Mouse (Mus musculus): ENCODE measurements around the gene Kcnn1. TPM values are rescaled to one million over a fixed set of nuclear protein-coding genes. Genes with fewer than 3 reads are reported as not detected.

Kcnn1 gene
- polyA plus RNA-seq, 1 experiment from 2014 or later, result 1.1 TPM

- H3K27me3 ChIP-seq (ENCODE audit: control insufficient read depth, insufficient read depth, low read length), result peaks cover 65% of the 10 kb centered on the region
- peaks cover 12% of the 10 kb centered on the region; the same call in 1 of the 2 replicates for H3K4me1 ChIP-seq (ENCODE audit: control insufficient read depth, insufficient read depth, low read length)
- H3K4me3 ChIP-seq (ENCODE audit: low read depth, low read length), result peak overlapping the region; percentile 53
- H3K9ac ChIP-seq (ENCODE audit: low read depth, low read length), result peak overlapping the region; percentile 49; the same call in 1 of the 2 replicates
- WGBS (ENCODE audit: insufficient replicate concordance), result 1% methylated on average over 47 of the region's 47 CpGs
- 0 out of 2 replicates have a peak overlapping the region, but pooled peaks have one; percentile 3 for H3K27ac ChIP-seq (ENCODE audit: low read depth, low read length)
- H3K36me3 ChIP-seq (ENCODE audit: control insufficient read depth, insufficient read depth, low read length), result no peaks in the 10 kb centered on the region
- ATAC-seq (replicated peaks; ENCODE audit: insufficient number of reproducible peaks, low FRiP score, low TSS enrichment), result peak; percentile 27; the same call in 1 of the 2 replicates
- H3K4me2 ChIP-seq, result peak overlapping the region; percentile 78
- no peaks in the 10 kb centered on the region for H3K9me3 ChIP-seq (replicated peaks; ENCODE audit: control insufficient read depth, low read length)
These were observed 59.1 kb downstream of the Kcnn1 start for GRCm38 (mm10) chr8:70803761-70804480.

- WGBS (ENCODE audit: insufficient replicate concordance), result 58% methylated on average over 11 of the region's 11 CpGs
- H3K4me2 ChIP-seq, result peak overlapping the region; percentile 78; the same call in 1 of the 2 replicates
These were observed 60.1 kb downstream of the Kcnn1 start for GRCm38 (mm10) chr8:70802786-70803510.

GRCm38 (mm10) chr8:70801830-70802229, 61.2 kb downstream of the Kcnn1 start:
- Histone ChIP-seq H3K27ac (ENCODE audit: low read depth, low read length) (no peak overlapping the region), H3K4me1 (ENCODE audit: control insufficient read depth, insufficient read depth, low read length) (peaks cover 14% of the 10 kb centered on the region; the same call in 1 of the 2 replicates), H3K9ac (ENCODE audit: low read depth, low read length) (no peak overlapping the region), H3K9me3 (replicated peaks; ENCODE audit: control insufficient read depth, low read length) (no peaks in the 10 kb centered on the region), H3K4me2 (no peak overlapping the region), H3K27me3 (ENCODE audit: control insufficient read depth, insufficient read depth, low read length) (peaks cover 73% of the 10 kb centered on the region), H3K36me3 (ENCODE audit: control insufficient read depth, insufficient read depth, low read length) (no peaks in the 10 kb centered on the region), H3K4me3 (ENCODE audit: low read depth, low read length) (no peak overlapping the region)
- WGBS (ENCODE audit: insufficient replicate concordance), result 68% methylated on average over 1 of the region's 1 CpGs
- no peak for ATAC-seq (replicated peaks; ENCODE audit: insufficient number of reproducible peaks, low FRiP score, low TSS enrichment)

More at GRCm38 (mm10) chr8:70802786-70803510, 60.1 kb downstream of the Kcnn1 start:
- peaks cover 72% of the 10 kb centered on the region for H3K27me3 ChIP-seq (ENCODE audit: control insufficient read depth, insufficient read depth, low read length)
- no peak overlapping the region; the same call in 1 of the 2 replicates for H3K4me3 ChIP-seq (ENCODE audit: low read depth, low read length)
- H3K27ac ChIP-seq (ENCODE audit: low read depth, low read length), result no peak overlapping the region
- peaks cover 14% of the 10 kb centered on the region; the same call in 1 of the 2 replicates for H3K4me1 ChIP-seq (ENCODE audit: control insufficient read depth, insufficient read depth, low read length)
- H3K36me3 ChIP-seq (ENCODE audit: control insufficient read depth, insufficient read depth, low read length), result no peaks in the 10 kb centered on the region
- no peak for ATAC-seq (replicated peaks; ENCODE audit: insufficient number of reproducible peaks, low FRiP score, low TSS enrichment)
- H3K9ac ChIP-seq (ENCODE audit: low read depth, low read length), result no peak overlapping the region
- no peaks in the 10 kb centered on the region for H3K9me3 ChIP-seq (replicated peaks; ENCODE audit: control insufficient read depth, low read length)

GRCm38 (mm10) chr8:70801156-70801555, 61.9 kb downstream of the Kcnn1 start:
- Histone ChIP-seq H3K4me2 (no peak overlapping the region), H3K9me3 (replicated peaks; ENCODE audit: control insufficient read depth, low read length) (no peaks in the 10 kb centered on the region), H3K4me1 (ENCODE audit: control insufficient read depth, insufficient read depth, low read length) (peaks cover 14% of the 10 kb centered on the region; the same call in 1 of the 2 replicates), H3K27me3 (ENCODE audit: control insufficient read depth, insufficient read depth, low read length) (peaks cover 74% of the 10 kb centered on the region), H3K9ac (ENCODE audit: low read depth, low read length) (no peak overlapping the region), H3K4me3 (ENCODE audit: low read depth, low read length) (no peak overlapping the region), H3K27ac (ENCODE audit: low read depth, low read length) (no peak overlapping the region), H3K36me3 (ENCODE audit: control insufficient read depth, insufficient read depth, low read length) (no peaks in the 10 kb centered on the region)
- no peak for ATAC-seq (replicated peaks; ENCODE audit: insufficient number of reproducible peaks, low FRiP score, low TSS enrichment)
- WGBS (ENCODE audit: insufficient replicate concordance), result 20% methylated on average over 15 of the region's 15 CpGs

- Histone ChIP-seq H3K9me3 (replicated peaks; ENCODE audit: control insufficient read depth, low read length) (no peaks in the 10 kb centered on the region), H3K9ac (ENCODE audit: low read depth, low read length) (no peak overlapping the region), H3K4me3 (ENCODE audit: low read depth, low read length) (no peak overlapping the region), H3K27ac (ENCODE audit: low read depth, low read length) (no peak overlapping the region), H3K36me3 (ENCODE audit: control insufficient read depth, insufficient read depth, low read length) (no peaks in the 10 kb centered on the region), H3K4me1 (ENCODE audit: control insufficient read depth, insufficient read depth, low read length) (peaks cover 14% of the 10 kb centered on the region; the same call in 1 of the 2 replicates), H3K27me3 (ENCODE audit: control insufficient read depth, insufficient read depth, low read length) (peaks cover 76% of the 10 kb centered on the region), H3K4me2 (no peak overlapping the region)
- WGBS (ENCODE audit: insufficient replicate concordance), result 43% methylated on average over 10 of the region's 10 CpGs
- ATAC-seq (replicated peaks; ENCODE audit: insufficient number of reproducible peaks, low FRiP score, low TSS enrichment), result no peak
These were observed 62.4 kb downstream of the Kcnn1 start for GRCm38 (mm10) chr8:70800648-70801047.

GRCm38 (mm10) chr8:70798281-70798680, 64.8 kb downstream of the Kcnn1 start:
- no peaks in the 10 kb centered on the region for H3K9me3 ChIP-seq (replicated peaks; ENCODE audit: control insufficient read depth, low read length)
- no peaks in the 10 kb centered on the region for H3K36me3 ChIP-seq (ENCODE audit: control insufficient read depth, insufficient read depth, low read length)
- H3K27me3 ChIP-seq (ENCODE audit: control insufficient read depth, insufficient read depth, low read length), result peaks cover 77% of the 10 kb centered on the region
- H3K4me2 ChIP-seq, result peak overlapping the region; percentile 90
- H3K27ac ChIP-seq (ENCODE audit: low read depth, low read length), result no peak overlapping the region
- H3K9ac ChIP-seq (ENCODE audit: low read depth, low read length), result 0 out of 2 replicates have a peak overlapping the region, but pooled peaks have one; percentile 71
- ATAC-seq (replicated peaks; ENCODE audit: insufficient number of reproducible peaks, low FRiP score, low TSS enrichment), result no peak
- 16% methylated on average over 15 of the region's 15 CpGs for WGBS (ENCODE audit: insufficient replicate concordance)
- peak overlapping the region; percentile 54 for H3K4me3 ChIP-seq (ENCODE audit: low read depth, low read length)
- H3K4me1 ChIP-seq (ENCODE audit: control insufficient read depth, insufficient read depth, low read length), result 0 out of 2 replicates have a peak, but pooled peaks cover 2% of the 10 kb centered on the region

GRCm38 (mm10) chr8:70797081-70798070, 65.7 kb downstream of the Kcnn1 start:
- peaks cover 69% of the 10 kb centered on the region for H3K27me3 ChIP-seq (ENCODE audit: control insufficient read depth, insufficient read depth, low read length)
- H3K36me3 ChIP-seq (ENCODE audit: control insufficient read depth, insufficient read depth, low read length), result no peaks in the 10 kb centered on the region
- H3K9me3 ChIP-seq (replicated peaks; ENCODE audit: control insufficient read depth, low read length), result no peaks in the 10 kb centered on the region
- H3K4me3 ChIP-seq (ENCODE audit: low read depth, low read length), result peak overlapping the region; percentile 54
- under 1% methylated on average over 53 of the region's 57 CpGs for WGBS (ENCODE audit: insufficient replicate concordance)
- H3K4me1 ChIP-seq (ENCODE audit: control insufficient read depth, insufficient read depth, low read length), result peaks cover 8% of the 10 kb centered on the region; the same call in 1 of the 2 replicates
- peak overlapping the region; percentile 90 for H3K4me2 ChIP-seq
- H3K9ac ChIP-seq (ENCODE audit: low read depth, low read length), result peak overlapping the region; percentile 71
- peak; percentile 83 for ATAC-seq (replicated peaks; ENCODE audit: insufficient number of reproducible peaks, low FRiP score, low TSS enrichment)
- H3K27ac ChIP-seq (ENCODE audit: low read depth, low read length), result no peak overlapping the region

Measured in heart, embryonic 11.5 days (tissue).